Mouse (Mus musculus) layer of hippocampus, postnatal 10 days (tissue): ENCODE data around the gene Srgap3. TPM values are rescaled to one million over a fixed set of nuclear protein-coding genes. Genes with fewer than 3 reads are reported as not detected.

Experiments
- DNase-seq, 2 experiments: peaks; one replicate each; pipeline ENCODE4 v3.0.0; 2021; ENCODE audit warnings: low spot score in 2 of 2
- total RNA-seq, 2 experiments: library from RNA; stranded (reverse); gene quantifications; 2 replicates each; pipeline ENCODE4 v1.2.3; 2021

Gene Srgap3
- total RNA-seq, 2 experiments from 2014 or later = 256 to 268 TPM

DNA sequence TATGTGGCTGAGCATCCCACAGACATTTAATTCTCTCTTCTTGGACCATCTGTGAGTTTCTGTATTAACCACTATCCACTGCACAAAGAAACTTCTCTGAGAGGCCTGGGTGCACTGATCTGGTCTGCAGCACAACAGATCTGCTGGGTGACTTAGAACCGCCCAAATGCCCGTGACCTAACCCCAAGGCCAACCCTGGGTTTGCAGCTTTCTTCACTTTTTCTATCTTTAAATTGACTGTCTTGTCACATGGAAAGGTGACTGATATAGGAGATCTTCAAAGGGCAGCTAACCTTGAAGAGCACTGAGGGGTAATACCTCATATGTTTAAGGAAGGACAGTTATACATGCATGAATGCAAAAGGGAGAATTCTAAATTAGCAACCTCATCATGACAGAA lies 30.8 kb downstream of the Srgap3 start:
- DNase-seq = no peak

DNA sequence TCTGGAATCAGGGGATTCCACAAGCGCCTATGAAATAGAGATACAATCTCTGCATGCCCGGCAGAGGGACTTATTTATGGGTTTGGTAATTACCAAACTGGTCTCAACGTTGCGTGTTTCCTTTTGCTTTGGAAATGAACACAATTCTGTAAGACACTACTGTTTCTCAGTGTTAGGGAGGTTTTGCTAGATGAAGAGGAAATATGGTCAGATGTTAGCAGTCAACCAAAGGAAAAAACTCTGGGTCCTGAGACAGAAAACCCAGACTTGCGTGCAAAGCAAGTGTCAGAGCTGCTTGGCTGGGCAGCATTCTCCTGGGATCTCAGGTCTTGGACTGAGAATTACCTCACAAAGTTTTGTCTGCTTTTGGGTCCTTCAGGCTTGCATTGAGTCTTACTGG lies 34.5 kb downstream of the Srgap3 start:
- no peak for DNase-seq

DNA sequence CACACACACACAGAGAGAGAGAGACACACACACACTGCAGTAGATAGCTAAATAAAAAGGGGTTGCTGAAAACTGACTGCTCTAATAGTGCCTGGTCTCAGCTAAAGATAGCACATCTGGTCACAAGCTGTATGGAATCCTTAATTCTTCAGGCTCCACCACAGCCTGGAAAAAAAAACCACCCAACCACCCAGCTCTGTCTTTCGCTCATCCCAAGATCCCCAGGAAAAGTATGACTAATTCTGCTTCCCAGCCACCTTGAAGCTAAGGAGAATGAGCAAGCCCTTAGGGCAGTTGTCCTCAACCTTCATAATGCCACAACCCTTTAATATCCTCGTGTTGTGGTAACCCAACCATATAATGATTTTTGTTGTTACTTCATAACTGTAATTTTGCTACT lies 37.4 kb downstream of the Srgap3 start:
- no peak for DNase-seq

DNA sequence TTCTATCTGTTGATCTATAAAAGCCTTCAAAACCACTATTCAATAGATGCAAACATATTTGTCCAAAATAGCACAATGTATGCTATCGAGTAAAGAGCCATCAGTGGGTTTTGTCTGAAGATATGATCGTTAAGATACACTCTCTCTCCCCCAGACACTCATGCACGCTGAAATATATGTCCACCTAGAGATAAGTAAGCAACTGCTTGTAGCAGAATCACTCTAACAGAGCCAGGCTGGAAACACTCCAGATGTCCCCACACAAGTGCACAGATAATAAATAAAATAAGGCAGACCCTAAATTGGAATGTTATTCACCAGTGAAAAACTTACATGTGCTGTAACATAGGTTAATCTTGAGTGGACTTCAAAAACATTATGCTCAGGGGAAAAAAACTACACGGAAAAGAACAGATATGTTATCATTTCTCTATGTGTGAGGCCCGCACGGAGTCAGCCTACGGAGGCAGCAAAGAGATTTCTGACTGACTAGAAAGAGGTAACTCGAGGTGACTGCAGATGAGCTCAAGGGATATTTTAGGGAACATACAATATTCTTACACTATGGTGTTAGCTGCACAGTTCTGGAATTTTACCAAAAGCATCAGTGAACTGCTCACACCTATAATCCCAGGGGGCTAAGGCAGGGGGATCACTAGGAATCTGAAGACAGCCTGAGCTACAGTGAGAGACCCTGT lies 39.0 kb downstream of the Srgap3 start:
- DNase-seq = no peak

DNA sequence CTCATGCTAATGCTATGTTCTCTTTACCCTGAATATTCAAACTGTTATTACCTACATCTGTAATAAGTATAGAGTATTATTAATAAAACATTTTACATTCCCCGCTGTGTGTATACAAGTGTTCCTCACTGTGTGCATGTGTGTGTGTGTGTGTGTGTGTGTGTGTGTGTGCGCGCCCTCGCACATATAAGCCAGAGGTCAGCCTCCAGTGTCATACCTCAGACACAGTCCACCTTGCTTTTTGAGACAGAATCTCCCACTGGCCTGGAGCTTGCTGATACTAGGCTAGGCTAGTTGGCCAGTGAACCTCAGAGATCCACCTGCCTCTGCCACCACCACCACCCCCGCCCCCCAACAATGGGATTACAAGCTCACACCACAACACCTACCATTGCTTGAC lies 43.3 kb downstream of the Srgap3 start:
- DNase-seq = no peak

DNA sequence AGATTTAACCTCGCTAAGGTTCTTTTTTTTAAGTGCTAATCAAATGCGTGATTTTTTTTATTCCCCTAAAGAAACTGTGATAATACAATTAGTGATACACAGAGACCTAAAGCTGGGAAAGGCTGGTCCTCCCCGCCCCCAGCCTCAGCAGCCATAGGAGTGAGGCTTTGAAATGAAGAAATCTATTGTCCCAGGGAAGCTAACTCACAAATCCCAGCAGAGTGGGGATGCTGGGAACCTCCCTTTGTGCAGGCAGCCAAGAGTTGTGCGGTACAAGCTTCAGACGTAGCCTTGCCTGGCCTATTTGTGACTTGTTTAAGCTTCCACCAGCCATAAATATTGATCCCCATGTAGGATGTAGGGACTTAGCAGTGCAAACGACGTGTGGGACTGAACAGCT lies 43.8 kb downstream of the Srgap3 start:
- no peak for DNase-seq

DNA sequence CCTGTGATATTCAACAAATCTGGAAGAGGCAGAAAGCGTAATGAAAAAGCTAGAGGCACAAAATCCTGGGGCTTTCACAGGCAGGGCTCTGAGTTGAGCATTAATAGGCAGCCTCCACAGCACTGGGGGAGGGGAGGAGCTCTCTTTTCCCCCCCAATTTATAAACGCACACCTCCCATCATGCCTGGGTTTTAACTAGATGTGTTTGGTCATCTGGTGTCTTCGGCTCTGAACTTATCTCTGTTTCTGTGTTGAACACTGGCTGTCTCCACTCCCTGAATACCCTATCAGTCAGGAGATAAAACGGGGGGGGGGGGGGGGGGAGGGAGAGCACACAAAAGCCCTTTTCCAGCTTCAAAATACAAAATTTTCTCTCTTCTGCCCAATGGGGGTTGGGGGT lies 44.3 kb downstream of the Srgap3 start:
- no peak for DNase-seq

DNA sequence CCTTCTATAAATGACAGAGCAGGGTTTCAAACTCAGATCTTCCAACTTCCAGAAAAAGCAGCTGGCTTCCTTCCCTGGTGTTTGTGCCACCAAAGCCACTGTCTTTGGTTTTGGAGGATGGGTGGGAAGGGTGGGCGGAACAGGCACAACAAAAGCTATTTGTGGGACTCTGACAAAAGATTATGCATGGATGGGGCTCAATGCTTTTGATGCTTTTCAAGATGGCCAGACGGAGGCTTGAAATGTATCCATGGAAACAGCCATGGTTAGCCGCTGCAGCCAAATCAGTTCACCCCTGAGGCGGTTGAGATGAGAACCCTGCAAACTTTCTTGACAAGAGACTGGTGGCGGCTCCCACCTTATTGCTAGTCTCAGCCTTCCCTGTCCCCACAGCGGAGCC lies 46.8 kb downstream of the Srgap3 start:
- DNase-seq = no peak

DNA sequence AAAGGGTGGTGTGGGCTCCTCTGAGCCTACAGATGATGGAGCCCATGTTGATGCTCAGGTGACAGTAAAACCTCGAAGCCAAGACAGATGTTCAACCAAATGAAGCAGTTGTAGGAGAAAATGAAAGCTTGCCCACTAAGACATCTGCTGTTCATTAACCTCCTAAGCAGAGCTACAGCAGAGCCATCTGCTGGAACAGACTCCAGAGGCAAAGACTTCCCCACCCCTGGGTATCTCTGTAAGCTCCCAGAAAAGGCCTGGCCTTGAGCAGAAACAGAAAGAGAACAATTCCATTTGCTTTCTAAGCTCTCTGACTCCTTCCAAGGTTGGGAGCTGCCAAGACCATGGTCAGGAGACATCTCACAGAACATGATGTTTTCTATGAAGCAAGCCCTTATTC lies 47.4 kb downstream of the Srgap3 start:
- DNase-seq = no peak

DNA sequence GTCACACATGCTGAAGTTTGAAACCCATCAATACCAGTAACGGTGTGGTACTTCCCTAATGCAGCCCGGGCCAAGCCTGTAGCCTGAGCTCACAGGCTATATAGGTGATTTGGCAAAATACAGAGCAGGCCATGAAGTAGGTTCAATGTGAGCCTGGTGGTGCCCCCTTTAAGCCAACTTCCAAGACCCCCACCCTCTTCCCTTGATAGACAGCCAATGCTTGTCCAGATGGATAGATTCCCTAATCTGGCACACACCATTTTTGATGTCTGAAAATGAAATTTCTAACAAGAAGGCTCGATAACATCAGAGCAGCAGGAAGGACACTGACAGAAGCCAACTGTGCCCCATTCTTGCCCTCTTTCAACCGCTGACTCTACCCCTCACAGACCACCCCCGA lies 47.8 kb downstream of the Srgap3 start:
- no peak for DNase-seq

DNA sequence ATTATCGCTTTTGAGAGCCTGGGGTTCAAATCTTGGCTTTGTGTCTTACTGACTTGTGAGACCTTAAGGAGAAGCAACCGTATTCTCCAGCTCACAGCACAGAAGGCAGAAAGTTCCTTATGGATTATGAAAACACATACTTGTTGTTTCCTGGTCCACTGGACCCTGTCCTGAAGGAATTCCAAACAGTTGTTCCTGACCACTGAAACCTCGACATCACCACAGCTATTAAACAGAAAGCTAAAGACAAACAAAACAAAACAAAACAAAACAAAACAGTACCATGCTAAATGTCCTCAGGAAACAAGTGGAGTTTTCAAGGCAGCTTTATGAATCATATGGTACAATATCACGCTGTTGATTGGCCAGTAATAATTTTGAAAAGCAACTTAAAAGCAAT lies 48.6 kb downstream of the Srgap3 start:
- DNase-seq = no peak

DNA sequence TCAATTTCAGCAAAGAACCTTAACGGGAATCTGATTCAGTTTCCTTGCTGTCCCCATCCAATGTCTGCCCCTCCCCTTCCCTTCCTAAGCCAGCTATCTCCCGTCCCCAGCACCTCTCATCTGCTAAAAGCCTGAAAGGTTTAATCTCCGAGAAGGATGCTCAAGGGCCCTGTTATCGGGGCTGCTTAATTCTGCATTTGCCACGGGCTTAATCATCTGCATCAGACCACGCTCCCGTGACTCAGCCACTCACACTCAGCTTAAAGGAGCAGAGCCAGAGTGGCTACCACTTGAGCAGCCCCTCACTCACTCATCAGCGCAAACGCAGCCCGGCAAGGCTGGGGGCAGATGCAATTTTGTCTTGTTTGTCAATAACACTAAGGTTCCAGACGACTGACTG lies 50.7 kb downstream of the Srgap3 start:
- DNase-seq = no peak

DNA sequence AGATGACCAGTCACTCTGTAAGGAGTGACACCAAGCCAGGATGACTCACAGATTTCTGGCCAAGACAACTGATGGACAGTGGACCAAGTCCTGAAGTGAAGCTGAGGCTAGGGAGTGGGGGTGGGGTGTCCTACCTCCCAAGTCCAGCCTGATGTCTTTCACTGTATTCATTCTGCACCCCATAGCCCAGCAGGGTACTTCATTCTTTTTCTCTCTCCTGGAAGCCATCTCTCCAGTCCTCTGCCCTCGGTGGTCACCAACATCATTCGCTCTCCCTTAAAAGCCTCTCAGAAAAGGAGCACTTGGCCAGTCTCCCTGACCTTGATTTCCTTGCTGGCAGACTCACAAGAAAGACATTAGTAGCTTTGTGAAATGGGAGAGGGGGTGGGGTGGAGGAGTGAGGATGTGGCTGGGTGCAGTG lies 56.7 kb downstream of the Srgap3 start:
- DNase-seq = no peak

DNA sequence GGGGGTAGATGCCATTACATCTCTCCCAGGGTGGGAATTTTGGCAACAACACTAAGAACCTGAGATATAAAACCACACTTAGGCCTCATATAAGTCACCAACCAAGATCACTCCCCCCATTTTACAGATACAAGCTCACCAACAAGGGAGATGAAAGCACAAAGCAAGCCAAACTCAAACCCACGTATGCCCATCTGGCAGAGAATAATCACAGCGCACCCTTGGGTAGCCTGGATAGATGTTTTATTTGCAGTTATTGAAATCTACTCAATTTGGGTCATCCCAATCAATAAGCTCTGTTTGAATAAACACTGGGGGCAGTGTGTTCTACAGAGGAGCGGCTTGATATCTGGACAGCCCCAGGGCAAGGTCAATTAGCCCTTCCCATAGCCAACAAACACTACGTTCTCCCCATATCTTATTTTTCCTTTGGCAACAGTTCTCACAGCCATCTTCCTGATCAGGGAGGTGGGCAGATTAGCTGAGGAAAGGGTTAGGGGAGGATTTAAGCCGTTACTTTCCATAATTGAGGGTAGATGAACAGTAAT lies 63.4 kb downstream of the Srgap3 start:
- DNase-seq = no peak

DNA sequence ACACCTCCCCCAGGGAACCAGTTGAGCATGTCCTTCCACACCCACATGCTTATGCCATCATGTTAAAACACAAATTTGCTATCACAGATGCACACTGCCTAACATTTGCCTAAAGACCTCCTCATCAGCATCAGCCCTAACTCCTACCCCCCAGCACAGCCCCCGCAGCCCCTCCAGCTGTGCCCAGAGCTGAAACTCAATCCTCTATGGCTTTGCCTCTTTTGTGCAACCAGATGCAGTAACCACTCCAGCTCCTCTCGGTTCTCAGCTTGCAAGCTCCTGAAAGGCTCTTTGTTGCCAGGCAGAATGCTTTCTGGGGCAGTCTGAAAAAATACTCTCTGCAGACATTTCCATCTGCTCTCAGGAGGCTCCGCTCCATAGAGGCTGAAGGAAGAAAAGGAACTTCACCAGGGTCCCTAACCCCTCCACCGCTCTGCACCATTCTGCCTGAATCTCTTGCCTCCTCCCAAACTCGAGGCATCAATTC lies 67.0 kb downstream of the Srgap3 start:
- DNase-seq = peak; percentile 49 to 64

DNA sequence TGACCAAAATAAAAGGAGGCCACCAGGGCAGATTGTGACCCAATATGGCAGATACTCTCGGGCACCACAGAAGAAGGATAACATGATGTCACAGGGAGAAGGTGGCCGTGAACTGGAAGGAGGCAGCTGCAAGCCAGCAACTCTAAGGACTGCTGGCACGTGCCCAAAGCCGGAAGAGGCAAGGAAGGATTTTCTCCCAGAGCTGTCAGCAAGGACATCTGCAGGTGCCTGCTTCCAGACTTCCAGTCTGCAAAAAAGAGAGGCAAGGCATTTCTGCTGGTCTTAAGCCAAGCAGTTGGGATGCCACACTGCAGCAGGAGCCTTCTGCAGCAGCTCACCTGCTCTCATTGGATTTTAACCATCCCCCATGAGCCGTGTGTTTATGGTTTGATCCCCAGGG lies 67.9 kb downstream of the Srgap3 start:
- DNase-seq = no peak

DNA sequence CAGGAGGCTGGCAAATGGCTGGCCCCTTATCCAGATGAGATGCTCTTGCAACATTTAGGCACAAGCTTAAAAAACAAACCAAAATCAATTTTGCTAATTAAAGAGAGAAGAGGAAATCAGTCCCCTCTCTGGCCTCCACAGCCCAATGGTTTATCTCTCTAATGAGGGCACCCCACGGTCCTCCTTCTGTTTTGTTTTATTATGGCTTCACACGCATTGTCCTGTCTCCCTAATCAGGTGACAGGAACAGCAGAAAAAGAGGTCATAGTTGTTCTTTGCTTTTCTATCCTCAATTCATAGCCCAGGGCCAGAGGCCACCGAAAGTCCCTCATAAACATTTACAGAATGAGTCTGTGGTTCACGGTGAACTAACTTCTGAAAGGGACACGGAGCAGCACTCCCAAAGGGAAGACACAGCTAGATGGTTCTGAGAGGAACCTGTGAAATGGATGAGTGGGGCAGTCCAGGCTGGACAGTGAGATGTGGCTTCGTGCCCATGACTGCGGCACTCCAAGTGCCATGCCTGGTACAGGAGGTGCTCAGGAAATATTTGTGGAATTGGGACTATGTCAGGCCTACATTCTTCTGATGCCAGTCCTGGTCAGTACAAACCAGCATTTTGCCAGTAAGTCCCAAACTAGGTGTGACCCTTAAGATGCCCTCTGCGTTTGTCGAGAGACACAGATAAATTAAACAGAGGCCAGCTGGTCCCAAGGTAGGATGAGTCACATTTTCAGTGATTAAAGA lies 73.8 kb downstream of the Srgap3 start:
- no peak for DNase-seq

DNA sequence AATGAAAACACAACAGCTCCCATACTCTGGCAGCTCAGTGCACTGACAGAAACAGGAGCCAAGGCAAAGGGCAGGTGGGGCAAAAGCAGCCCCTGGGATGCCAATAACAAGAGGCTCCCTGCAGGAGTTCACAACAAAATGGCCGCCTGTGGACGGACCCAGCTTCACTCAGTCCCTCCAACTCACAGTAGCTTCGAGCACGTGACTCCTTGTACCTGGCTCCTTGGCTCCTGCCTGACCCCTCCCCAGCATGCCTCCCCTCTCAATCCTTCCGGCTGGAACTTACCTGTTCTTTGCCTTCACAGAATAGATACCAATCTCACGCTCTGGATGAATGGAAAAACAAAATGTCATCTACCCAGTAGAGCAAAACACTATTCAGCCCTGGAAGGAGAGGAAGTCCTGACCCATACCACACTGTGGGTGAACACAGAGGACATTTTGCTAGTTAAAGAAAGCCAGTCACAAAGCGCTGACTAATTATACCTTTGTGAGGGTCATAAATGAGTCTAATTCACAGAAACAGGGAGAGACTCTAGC lies 75.8 kb downstream of the Srgap3 start:
- DNase-seq = no peak

DNA sequence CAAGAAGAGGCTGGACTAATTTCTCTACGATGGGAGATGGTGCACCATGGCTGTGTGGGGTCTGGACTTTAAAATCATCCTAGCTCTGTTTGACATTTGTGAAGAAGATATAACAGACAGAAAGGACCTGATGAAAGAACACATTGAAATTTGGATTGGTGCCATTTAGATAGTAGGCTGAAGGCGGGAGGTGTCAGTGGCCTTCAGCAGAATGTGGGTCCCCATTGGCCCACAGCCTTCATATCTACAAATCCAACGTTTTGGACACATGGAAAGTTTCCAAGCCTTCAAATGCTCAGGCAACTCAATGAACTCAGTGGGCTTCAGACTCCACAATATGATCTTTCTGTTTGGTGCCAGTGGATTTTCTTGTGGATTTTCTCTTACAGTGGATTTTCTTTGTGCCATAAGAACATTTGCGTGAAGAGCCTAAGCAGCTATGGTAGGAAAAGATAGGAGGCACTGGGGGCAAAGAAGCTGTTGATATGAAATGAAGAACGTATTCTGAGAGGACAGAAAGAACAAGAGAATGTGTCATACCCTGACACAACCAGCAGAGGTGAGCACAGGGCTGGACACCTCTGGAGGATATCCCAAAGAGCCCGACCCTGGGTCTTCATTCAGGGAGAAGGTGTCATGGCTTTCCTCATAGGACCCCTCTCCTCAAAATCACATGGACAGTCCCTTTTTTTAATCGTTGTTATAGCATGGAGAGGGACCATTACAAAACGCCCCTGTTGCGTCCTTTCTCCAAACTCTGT lies 78.7 kb downstream of the Srgap3 start:
- DNase-seq = no peak

DNA sequence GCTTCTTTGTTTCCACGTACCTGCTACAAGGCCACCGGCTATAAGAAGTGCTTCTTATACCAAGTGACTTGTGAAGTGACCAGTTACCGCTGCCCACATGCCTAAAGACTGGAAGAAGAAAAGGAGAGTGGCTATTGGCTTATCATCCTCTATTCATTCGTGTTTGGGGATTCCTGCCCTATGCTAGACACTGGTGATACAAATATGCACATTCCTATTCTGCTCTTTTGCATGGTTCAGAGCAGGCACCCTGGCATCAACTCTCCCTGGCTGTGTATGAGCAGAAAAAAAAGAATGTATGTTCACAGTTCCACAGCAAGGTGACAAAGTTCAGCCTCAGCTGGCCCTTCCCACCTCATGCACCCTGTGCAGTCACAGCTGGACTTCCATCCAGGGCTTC lies 81.0 kb downstream of the Srgap3 start:
- DNase-seq = no peak

DNA sequence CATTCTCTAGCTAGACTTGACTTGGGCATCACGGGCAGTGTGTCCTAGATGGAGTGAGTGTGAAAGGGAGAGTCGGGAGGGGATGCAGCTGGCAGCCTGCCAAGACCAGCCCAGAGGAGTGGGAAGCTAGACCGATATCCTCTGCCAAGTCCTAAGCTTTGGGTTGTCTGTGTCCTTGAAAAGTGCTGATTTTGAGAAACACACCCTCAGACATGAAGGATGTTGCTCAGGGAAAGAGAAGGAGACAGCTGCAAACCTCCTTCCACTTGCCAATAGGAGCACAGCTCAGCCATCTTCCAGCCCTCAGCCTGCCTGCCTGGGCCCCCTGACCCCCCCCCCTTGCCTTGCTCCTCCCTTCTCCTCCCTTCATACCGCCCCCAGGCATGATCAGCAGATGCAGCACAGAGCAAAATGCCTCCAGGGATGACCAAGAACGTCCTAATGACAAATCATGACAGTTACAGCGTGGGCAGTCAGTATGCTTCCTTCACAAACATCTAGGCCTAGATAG lies 82.0 kb downstream of the Srgap3 start:
- DNase-seq = peak in 1 of 2 experiments; percentile 55
